Mouse (Mus musculus): Measurements from ENCODE around the gene Lgals1. TPM values are rescaled to one million over a fixed set of nuclear protein-coding genes. Genes with fewer than 3 reads are reported as not detected.

Lgals1 gene
- total RNA-seq, 1 experiment from 2014 or later: 31.7 TPM

DNA sequence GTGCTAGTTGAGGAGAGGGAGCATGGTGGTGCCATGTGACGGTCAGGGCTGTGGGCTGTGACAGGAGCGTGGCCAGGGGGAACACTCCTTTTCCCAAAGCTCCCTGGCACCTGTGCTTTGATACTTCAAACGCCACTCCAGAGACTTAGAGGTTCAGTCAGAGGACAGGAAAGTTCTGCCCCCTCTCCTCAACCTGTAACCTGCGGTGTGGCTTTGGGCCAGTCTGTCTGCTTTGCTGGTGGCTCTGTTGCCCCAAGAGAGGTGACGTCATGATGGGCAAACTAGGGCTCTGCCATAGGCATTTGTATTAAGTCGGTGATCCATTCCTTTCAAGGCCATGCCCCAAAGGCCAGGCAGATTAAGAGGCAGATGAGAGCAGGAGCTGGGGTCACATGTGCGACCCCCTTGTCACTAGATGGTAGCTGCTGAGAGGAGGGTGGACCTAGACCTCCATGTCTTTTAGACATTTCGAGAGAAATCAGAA is 51.2 kb downstream of the Lgals1 start:
- no peak for ATAC-seq (ENCODE audit: extremely low read depth, insufficient number of reproducible peaks, low FRiP score, poor library complexity, severe bottlenecking)

DNA sequence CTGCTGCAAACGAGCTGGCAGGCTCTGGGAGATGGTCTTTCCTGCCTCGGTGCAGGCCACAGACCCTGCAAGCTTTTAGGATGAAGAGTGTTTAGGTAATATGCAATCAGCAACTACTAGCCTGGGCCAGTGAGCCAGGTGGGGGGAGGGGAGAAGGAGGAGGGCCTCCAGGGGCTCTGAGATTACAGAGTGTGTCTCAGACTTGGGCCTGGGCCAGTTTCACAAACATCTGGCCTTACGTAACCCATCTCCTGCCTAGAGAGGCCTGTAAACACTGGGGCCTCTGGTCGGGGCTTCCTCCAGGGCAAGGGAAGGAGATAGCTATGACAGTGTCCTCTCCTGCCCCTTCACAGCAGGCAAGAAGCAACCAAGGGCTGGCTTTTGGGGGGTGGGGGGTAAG is 52.4 kb downstream of the Lgals1 start:
- ATAC-seq (ENCODE audit: extremely low read depth, insufficient number of reproducible peaks, low FRiP score, poor library complexity, severe bottlenecking): no peak

Other genes with a start within 250 kb of the Lgals1 start
- not detected in 2 replicates for gene Elfn2, start 208.0 kb upstream of the Lgals1 start, total RNA-seq (2017)
- 36.5 and 38.8 TPM in 2 replicates for gene Mfng, start 153.2 kb upstream of the Lgals1 start, total RNA-seq (2017)
- gene Card10, start 123.7 kb upstream of the Lgals1 start, total RNA-seq (2017): 5.0 and 7.2 TPM in 2 replicates
- gene Cdc42ep1, start 84.1 kb upstream of the Lgals1 start, total RNA-seq (2017): not detected in 2 replicates
- not detected in 2 replicates for gene Lgals2, start 71.2 kb upstream of the Lgals1 start, total RNA-seq (2017)
- gene Gga1, start 49.5 kb upstream of the Lgals1 start, total RNA-seq (2017): 37.2 and 39.5 TPM in 2 replicates
- gene Gm49510, start 27.1 kb upstream of the Lgals1 start, total RNA-seq (2017): 1.0 and 2.3 TPM in 2 replicates
- 31.8 and 39.0 TPM in 2 replicates for gene Sh3bp1, start 27.0 kb upstream of the Lgals1 start, total RNA-seq (2017)
- 2.1 and 3.7 TPM in 2 replicates for gene Pdxp, start 12.8 kb upstream of the Lgals1 start, total RNA-seq (2017)
- gene Nol12, start 8.2 kb downstream of the Lgals1 start, total RNA-seq (2017): 18.9 and 22.6 TPM in 2 replicates
- 37.2 and 41.9 TPM in 2 replicates for gene Triobp, start 21.0 kb downstream of the Lgals1 start, total RNA-seq (2017)
- 3.3 and 6.8 TPM in 2 replicates for gene H1f0, start 101.7 kb downstream of the Lgals1 start, total RNA-seq (2017)
- not detected in 2 replicates for gene Galr3, start 115.2 kb downstream of the Lgals1 start, total RNA-seq (2017)
- gene Ankrd54, start 136.2 kb downstream of the Lgals1 start, total RNA-seq (2017): 19.2 and 22.6 TPM in 2 replicates
- gene Eif3l, start 148.5 kb downstream of the Lgals1 start, total RNA-seq (2017): 97.7 and 106 TPM in 2 replicates
- 31.8 and 32.7 TPM in 2 replicates for gene Micall1, start 182.2 kb downstream of the Lgals1 start, total RNA-seq (2017)
- 27.9 and 42.8 TPM in 2 replicates for gene Polr2f, start 214.3 kb downstream of the Lgals1 start, total RNA-seq (2017)
- 0.12 and 0.49 TPM in 2 replicates for gene 1700088E04Rik, start 214.5 kb downstream of the Lgals1 start, total RNA-seq (2017)
- gene Sox10, start 238.5 kb downstream of the Lgals1 start, total RNA-seq (2017): not detected in 2 replicates

Data from neutrophil, adult 5-6 weeks (primary cell).